Mouse (Mus musculus): ENCODE data around the gene Oasl2. TPM values are rescaled to one million over a fixed set of nuclear protein-coding genes. Genes with fewer than 3 reads are reported as not detected.

The Oasl2 gene
- polyA plus RNA-seq, 1 experiment from 2014 or later, result 2.1 TPM

DNA sequence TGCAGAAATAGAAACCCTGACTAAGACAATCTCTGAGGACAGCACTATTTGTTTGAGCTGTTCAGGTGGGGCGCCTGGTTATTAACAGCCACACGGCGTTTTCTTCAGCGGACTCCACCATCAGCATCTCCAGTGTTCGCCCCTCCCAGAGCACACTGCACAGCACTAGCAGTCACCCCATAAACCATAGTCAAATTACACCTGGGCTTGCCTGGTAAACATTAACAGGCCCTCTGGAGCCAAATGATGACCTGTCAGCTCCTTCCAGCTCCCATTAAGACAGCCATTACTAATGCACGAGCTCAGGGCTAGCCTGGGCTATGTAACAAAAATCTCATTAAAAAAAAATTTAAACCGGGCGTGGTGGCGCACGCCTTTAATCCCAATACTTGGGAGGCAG, 48.3 kb downstream of the Oasl2 start:
- WGBS, result 97% methylated on average over 10 of the region's 10 CpGs
- H3K4me1 ChIP-seq (replicated peaks), result peaks cover 30% of the 10 kb centered on the region

DNA sequence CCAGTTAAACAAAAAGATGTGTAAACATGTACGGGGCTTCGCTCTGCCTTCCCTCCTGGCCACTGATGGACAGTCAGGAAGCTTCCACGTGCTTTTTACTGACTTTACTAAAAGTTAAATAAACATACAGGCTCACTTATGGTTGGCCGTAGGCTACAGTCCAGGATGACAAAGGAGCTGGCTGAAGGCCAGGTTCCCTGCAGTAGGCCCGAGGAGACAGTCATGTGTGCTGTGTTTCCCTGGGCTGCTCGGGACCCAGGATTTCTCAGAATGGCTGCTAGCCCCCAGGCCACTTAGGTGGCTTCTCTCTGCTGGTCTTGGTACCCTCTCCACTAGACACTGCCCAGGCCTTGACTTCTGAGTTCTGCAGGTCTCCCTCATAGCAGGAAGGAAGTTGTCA, 52.2 kb downstream of the Oasl2 start:
- WGBS, result 83% methylated on average over 6 of the region's 6 CpGs
- H3K27ac ChIP-seq, result 0 out of 2 replicates have a peak overlapping the region, but pooled peaks have one; percentile 36
- H3K4me1 ChIP-seq (replicated peaks), result peaks cover 12% of the 10 kb centered on the region
- H3K27me3 ChIP-seq, result no peaks in the 10 kb centered on the region
- no peak overlapping the region for H3K4me2 ChIP-seq (replicated peaks)
- no peak overlapping the region for H3K4me3 ChIP-seq (replicated peaks)
- peaks cover 46% of the 10 kb centered on the region for H3K36me3 ChIP-seq
- H3K9ac ChIP-seq (replicated peaks), result no peak overlapping the region
- no peak for ATAC-seq
- H3K9me3 ChIP-seq, result no peaks in the 10 kb centered on the region

More for the DNA sequence above, 48.3 kb downstream of the Oasl2 start:
- Histone ChIP-seq H3K9ac (replicated peaks) (no peak overlapping the region), H3K27ac (no peak overlapping the region), H3K27me3 (no peaks in the 10 kb centered on the region), H3K36me3 (peaks cover 45% of the 10 kb centered on the region), H3K4me3 (replicated peaks) (no peak overlapping the region), H3K4me2 (replicated peaks) (no peak overlapping the region), H3K9me3 (no peaks in the 10 kb centered on the region)
- no peak for ATAC-seq

DNA sequence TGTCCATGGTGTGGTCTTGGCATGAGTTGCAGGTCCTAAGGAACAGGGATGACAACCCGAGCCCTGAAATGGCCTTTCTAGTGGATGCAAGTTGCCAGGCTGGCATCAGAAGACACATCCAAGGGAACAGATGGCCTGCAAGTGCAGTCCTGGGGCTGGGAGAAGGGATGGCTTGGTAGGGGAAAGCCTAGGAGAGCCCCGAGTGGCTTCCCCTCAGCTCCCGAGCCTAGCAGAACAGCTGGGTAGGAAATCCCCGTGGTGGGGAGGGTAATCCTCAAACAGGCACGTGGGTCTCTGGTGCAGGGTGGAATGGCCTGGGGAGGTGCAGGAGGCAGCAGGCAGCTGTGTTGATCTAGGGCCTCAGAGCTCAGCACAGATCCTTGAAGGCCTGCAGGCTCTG, 52.6 kb downstream of the Oasl2 start:
- Histone ChIP-seq H3K9me3 (no peaks in the 10 kb centered on the region), H3K27me3 (no peaks in the 10 kb centered on the region), H3K4me2 (replicated peaks) (no peak overlapping the region), H3K4me1 (replicated peaks) (peaks cover 12% of the 10 kb centered on the region), H3K9ac (replicated peaks) (no peak overlapping the region; the same call in 1 of the 2 replicates), H3K27ac (0 out of 2 replicates have a peak overlapping the region, but pooled peaks have one; percentile 36), H3K4me3 (replicated peaks) (no peak overlapping the region), H3K36me3 (peaks cover 46% of the 10 kb centered on the region)
- WGBS, result 61% methylated on average over 5 of the region's 5 CpGs
- peak; percentile 15; the same call in 1 of the 2 replicates for ATAC-seq

DNA sequence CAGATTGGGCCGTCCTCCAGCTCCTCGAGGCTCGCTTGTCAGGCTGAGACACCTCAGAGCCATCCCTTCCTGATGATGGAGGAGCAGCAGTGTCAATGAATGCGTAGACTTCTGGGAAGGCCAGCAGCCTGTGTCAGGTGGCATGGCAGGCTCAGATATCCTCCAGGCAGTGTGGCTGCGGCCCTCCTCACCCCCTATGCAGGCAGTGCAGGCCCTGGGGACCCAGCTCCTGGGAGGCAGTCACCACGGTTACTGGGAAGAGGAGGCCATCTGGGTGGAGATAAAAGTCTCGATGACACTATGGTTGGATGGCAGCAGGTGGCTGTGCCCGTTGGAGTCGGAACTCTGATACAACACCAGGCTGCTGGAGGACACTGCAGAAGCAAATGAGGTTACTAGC, 53.1 kb downstream of the Oasl2 start:
- H3K9ac ChIP-seq (replicated peaks), result no peak overlapping the region; the same call in 1 of the 2 replicates
- H3K4me2 ChIP-seq (replicated peaks), result no peak overlapping the region
- ATAC-seq, result no peak
- H3K9me3 ChIP-seq, result no peaks in the 10 kb centered on the region
- WGBS, result 74% methylated on average over 9 of the region's 9 CpGs
- peak overlapping the region; percentile 36; the same call in 1 of the 2 replicates for H3K27ac ChIP-seq
- no peaks in the 10 kb centered on the region for H3K27me3 ChIP-seq
- H3K4me3 ChIP-seq (replicated peaks), result no peak overlapping the region
- H3K36me3 ChIP-seq, result peaks cover 46% of the 10 kb centered on the region
- H3K4me1 ChIP-seq (replicated peaks), result peaks cover 12% of the 10 kb centered on the region

DNA sequence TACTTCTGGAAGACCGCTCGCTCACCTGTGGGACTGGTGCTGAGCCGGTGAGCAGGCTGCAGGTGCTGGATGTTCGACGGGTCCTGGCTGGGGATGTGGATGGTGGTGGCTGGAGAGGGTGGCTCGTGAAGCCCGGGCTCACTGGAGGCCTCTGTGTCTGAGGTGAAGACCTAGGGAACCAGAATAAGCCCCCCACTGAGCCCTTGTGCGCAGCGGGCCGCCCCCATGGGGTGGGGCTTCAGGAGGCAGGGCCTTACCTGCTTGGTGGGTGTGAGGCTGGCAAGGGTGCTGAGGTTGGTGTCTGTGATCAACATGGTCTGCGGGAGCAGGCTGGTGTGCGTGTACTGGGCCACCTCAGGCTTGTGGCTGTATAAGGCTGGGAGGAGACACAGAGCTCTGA, 53.9 kb downstream of the Oasl2 start:
- Histone ChIP-seq H3K4me3 (replicated peaks) (no peak overlapping the region), H3K4me1 (replicated peaks) (peaks cover 12% of the 10 kb centered on the region), H3K27ac (no peak overlapping the region), H3K36me3 (peaks cover 45% of the 10 kb centered on the region), H3K4me2 (replicated peaks) (no peak overlapping the region), H3K27me3 (no peaks in the 10 kb centered on the region), H3K9me3 (no peaks in the 10 kb centered on the region), H3K9ac (replicated peaks) (no peak overlapping the region)
- 69% methylated on average over 12 of the region's 12 CpGs for WGBS
- ATAC-seq, result no peak

DNA sequence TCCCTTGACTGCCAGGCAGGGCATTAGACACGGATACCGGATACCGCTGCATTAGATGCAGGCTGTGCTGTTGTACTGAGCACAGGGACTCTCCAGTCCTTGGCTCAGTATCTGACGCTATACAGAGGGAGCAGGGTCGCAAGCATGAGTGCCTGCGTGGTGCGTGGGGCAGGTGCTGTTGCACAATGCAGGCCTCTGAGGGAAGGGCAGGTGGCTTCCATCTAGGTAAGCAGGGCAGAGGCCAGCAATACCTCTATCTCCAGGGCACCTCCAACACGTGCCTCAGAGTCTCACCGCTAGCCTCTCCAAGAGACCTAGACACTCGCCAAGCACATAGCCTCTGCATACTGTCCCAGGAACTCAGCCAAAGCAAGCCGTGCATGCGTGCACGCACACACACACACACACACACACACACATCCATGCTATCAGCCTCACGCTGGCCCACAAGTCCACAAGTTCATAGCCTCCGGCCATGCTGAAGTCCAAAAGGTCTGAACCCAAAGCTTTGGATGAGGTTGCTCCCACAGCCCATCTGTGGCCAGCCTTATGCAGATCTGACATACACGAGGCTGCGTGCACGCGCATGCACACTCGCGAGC, 54.6 kb downstream of the Oasl2 start:
- Histone ChIP-seq H3K4me3 (replicated peaks) (no peak overlapping the region), H3K4me2 (replicated peaks) (no peak overlapping the region), H3K9me3 (no peaks in the 10 kb centered on the region), H3K36me3 (peaks cover 38% of the 10 kb centered on the region), H3K4me1 (replicated peaks) (peaks cover 12% of the 10 kb centered on the region), H3K27ac (no peak overlapping the region), H3K27me3 (no peaks in the 10 kb centered on the region), H3K9ac (replicated peaks) (no peak overlapping the region)
- ATAC-seq, result peak; percentile 27; the same call in 1 of the 2 replicates
- WGBS, result 87% methylated on average over 21 of the region's 21 CpGs

DNA sequence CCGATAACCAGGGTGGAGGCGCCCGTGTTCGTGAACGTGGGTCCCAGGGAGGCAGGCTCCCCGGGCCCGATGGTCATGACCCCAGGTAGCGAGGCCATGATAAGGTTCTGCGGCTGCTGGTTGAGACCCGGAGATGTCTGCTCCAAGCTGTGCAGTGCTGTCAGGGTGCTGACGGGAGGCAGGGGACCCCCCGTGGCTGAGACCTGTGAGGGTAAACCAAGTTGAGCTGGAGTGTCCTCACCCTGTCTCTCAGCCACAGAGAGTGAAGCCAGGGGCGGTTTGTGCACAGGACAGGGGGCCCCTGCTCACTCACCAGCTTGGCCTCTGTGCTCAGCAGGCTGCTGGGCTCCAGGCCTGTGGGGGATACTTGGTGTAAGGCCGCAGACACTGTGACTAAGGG, 56.6 kb downstream of the Oasl2 start:
- no peak overlapping the region for H3K4me3 ChIP-seq (replicated peaks)
- H3K27me3 ChIP-seq, result no peaks in the 10 kb centered on the region
- peaks cover 18% of the 10 kb centered on the region for H3K36me3 ChIP-seq
- WGBS, result 92% methylated on average over 14 of the region's 14 CpGs
- H3K27ac ChIP-seq, result no peak overlapping the region
- H3K4me1 ChIP-seq (replicated peaks), result peaks cover 12% of the 10 kb centered on the region
- no peaks in the 10 kb centered on the region for H3K9me3 ChIP-seq
- no peak for ATAC-seq
- H3K4me2 ChIP-seq (replicated peaks), result no peak overlapping the region
- H3K9ac ChIP-seq (replicated peaks), result no peak overlapping the region

DNA sequence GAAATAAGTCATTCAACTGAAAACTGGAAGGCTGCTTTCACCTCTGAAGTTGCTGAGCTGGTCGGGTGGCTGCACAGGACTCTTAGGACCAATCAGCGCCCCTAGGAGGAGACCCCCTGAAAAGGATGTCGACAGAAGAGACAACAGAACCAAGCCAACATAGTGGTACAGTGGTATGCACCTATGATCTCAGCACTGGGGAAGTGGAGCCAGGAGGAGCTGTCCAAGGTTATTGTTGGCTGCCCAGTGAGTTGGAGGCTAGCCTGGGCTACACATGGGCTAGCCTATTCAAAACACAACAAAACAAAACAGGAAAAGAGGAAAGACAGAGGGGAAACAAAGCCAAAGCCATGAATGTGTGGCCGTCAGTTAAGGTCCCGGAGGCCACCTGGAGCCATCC, 61.3 kb downstream of the Oasl2 start:
- ATAC-seq, result no peak
- Histone ChIP-seq H3K4me2 (replicated peaks) (no peak overlapping the region), H3K4me1 (replicated peaks) (0 out of 2 replicates have a peak, but pooled peaks cover 6% of the 10 kb centered on the region), H3K9ac (replicated peaks) (no peak overlapping the region), H3K27ac (no peak overlapping the region), H3K36me3 (no peaks in the 10 kb centered on the region), H3K27me3 (no peaks in the 10 kb centered on the region), H3K9me3 (no peaks in the 10 kb centered on the region), H3K4me3 (replicated peaks) (no peak overlapping the region)
- 85% methylated on average over 5 of the region's 5 CpGs for WGBS

Small RNAs within 50 kb of the gene (microRNA-seq; reads per million reads assigned to microRNA genes)
- 4.3 reads per million, percentile 17 among the genes with 10 or more reads in this experiment for gene Mir6240

Other genes with a start within 250 kb of the Oasl2 start
- 0.39 and 0.46 TPM in 2 replicates for gene Trpv4, start 238.5 kb upstream of the Oasl2 start, polyA plus RNA-seq (2015; fragmentation: Nextera tagmentation; extraction: Ambion mirVana)
- gene Gltp, start 206.0 kb upstream of the Oasl2 start, polyA plus RNA-seq (2015; fragmentation: Nextera tagmentation; extraction: Ambion mirVana), result 41.1 and 43.2 TPM in 2 replicates
- 18.5 and 19.7 TPM in 2 replicates for gene Tchp, start 189.2 kb upstream of the Oasl2 start, polyA plus RNA-seq (2015; fragmentation: Nextera tagmentation; extraction: Ambion mirVana)
- gene Ankrd13a, start 122.3 kb upstream of the Oasl2 start, polyA plus RNA-seq (2015; fragmentation: Nextera tagmentation; extraction: Ambion mirVana), result 34.9 and 48.3 TPM in 2 replicates
- gene Git2, start 121.4 kb upstream of the Oasl2 start, polyA plus RNA-seq (2015; fragmentation: Nextera tagmentation; extraction: Ambion mirVana), result 41.5 and 49.8 TPM in 2 replicates
- gene 1500011B03Rik, start 73.5 kb upstream of the Oasl2 start, polyA plus RNA-seq (2015; fragmentation: Nextera tagmentation; extraction: Ambion mirVana), result 225 and 235 TPM in 2 replicates
- gene 4930519G04Rik, start 43.3 kb upstream of the Oasl2 start, polyA plus RNA-seq (2015; fragmentation: Nextera tagmentation; extraction: Ambion mirVana), result not detected in 2 replicates
- gene Gm9936, start 38.3 kb upstream of the Oasl2 start, polyA plus RNA-seq (2015; fragmentation: Nextera tagmentation; extraction: Ambion mirVana), result 1.3 and 1.7 TPM in 2 replicates
- gene Oasl1, start 26.3 kb downstream of the Oasl2 start, polyA plus RNA-seq (2015; fragmentation: Nextera tagmentation; extraction: Ambion mirVana), result 0.28 TPM in 1 of 2 replicates, not detected in the other
- gene 2210016L21Rik, start 45.2 kb downstream of the Oasl2 start, polyA plus RNA-seq (2015; fragmentation: Nextera tagmentation; extraction: Ambion mirVana), result 87.9 and 91.5 TPM in 2 replicates
- 0.06 TPM in 1 of 2 replicates, not detected in the other for gene Hnf1a, start 74.2 kb downstream of the Oasl2 start, polyA plus RNA-seq (2015; fragmentation: Nextera tagmentation; extraction: Ambion mirVana)
- 17.6 TPM in 2 replicates for gene Sppl3, start 114.2 kb downstream of the Oasl2 start, polyA plus RNA-seq (2015; fragmentation: Nextera tagmentation; extraction: Ambion mirVana)
- gene Gm10401, start 201.4 kb downstream of the Oasl2 start, polyA plus RNA-seq (2015; fragmentation: Nextera tagmentation; extraction: Ambion mirVana), result 39.0 and 41.9 TPM in 2 replicates
- gene Acads, start 222.4 kb downstream of the Oasl2 start, polyA plus RNA-seq (2015; fragmentation: Nextera tagmentation; extraction: Ambion mirVana), result 21.0 and 25.1 TPM in 2 replicates
- gene Unc119b, start 238.0 kb downstream of the Oasl2 start, polyA plus RNA-seq (2015; fragmentation: Nextera tagmentation; extraction: Ambion mirVana), result 37.4 and 43.4 TPM in 2 replicates